Mouse (Mus musculus): ENCODE measurements around the gene Dcpp3. TPM values are rescaled to one million over a fixed set of nuclear protein-coding genes. Genes with fewer than 3 reads are reported as not detected.
A peak's percentile ranks its signal among the peaks of the same experiment; 100 is the strongest.
"Not testable (repeated sequence)": the region's sequence is repeated elsewhere in the genome, so short reads cannot be mapped to it uniquely, and the experiment has no call there.

Dcpp3 gene
- not detected in 2 replicates for polyA plus RNA-seq (2015; fragmentation: Nextera tagmentation; extraction: Ambion mirVana)

- 55% methylated on average over 4 of the region's 4 CpGs for WGBS
- ATAC-seq (ENCODE audit: insufficient read depth, low FRiP score), result not testable (repeated sequence)
Measured at GRCm38 (mm10) chr17:23917158-23917557, at the start of gene Dcpp3. Gene Dcpp3, plus strand, starts transcription at chr17:23917458.

GRCm38 (mm10) chr17:23867756-23868155 lies 49.5 kb upstream of the Dcpp3 start, which contains the start of gene Prss21:
Gene Prss21, plus strand, starts transcription at chr17:23868056.
- Histone ChIP-seq H3K27me3 (ENCODE audit: control insufficient read depth, insufficient read depth, low read length) (no peaks in the 10 kb centered on the region), H3K9ac (ENCODE audit: low read length) (no peak within 1 kb of the TSS), H3K36me3 (ENCODE audit: control insufficient read depth, insufficient read depth, low read length) (no peaks in the 10 kb centered on the region), H3K4me1 (ENCODE audit: control insufficient read depth, insufficient read depth, low read length) (no peaks in the 10 kb centered on the region), H3K4me2 (ENCODE audit: low read depth, low read length) (no peak within 1 kb of the TSS), H3K27ac (ENCODE audit: low read length) (no peak within 1 kb of the TSS), H3K9me3 (replicated peaks; ENCODE audit: control insufficient read depth, low read length) (0 out of 2 replicates have a peak, but pooled peaks cover 4% of the 10 kb centered on the region), H3K4me3 (replicated peaks; ENCODE audit: low read length) (no peak within 1 kb of the TSS)
- no peak for ATAC-seq (ENCODE audit: insufficient read depth, low FRiP score)
- WGBS, result 82% methylated on average over 15 of the region's 15 CpGs

More at GRCm38 (mm10) chr17:23917158-23917557, at the start of gene Dcpp3:
- not testable (repeated sequence) for H3K9me3 ChIP-seq (replicated peaks; ENCODE audit: control insufficient read depth, low read length); H3K4me2 ChIP-seq (ENCODE audit: low read depth, low read length); H3K4me1 ChIP-seq (ENCODE audit: control insufficient read depth, insufficient read depth, low read length); H3K36me3 ChIP-seq (ENCODE audit: control insufficient read depth, insufficient read depth, low read length); H3K4me3 ChIP-seq (replicated peaks; ENCODE audit: low read length); H3K27ac ChIP-seq (ENCODE audit: low read length); H3K27me3 ChIP-seq (ENCODE audit: control insufficient read depth, insufficient read depth, low read length); H3K9ac ChIP-seq (ENCODE audit: low read length)

GRCm38 (mm10) chr17:23868513-23868912 lies 48.7 kb upstream of the Dcpp3 start:
- no peak overlapping the region for H3K4me2 ChIP-seq (ENCODE audit: low read depth, low read length)
- H3K4me3 ChIP-seq (replicated peaks; ENCODE audit: low read length), result no peak overlapping the region
- no peak for ATAC-seq (ENCODE audit: insufficient read depth, low FRiP score)
- no peak overlapping the region for H3K27ac ChIP-seq (ENCODE audit: low read length)
- no peaks in the 10 kb centered on the region for H3K27me3 ChIP-seq (ENCODE audit: control insufficient read depth, insufficient read depth, low read length)
- 0 out of 2 replicates have a peak, but pooled peaks cover 4% of the 10 kb centered on the region for H3K9me3 ChIP-seq (replicated peaks; ENCODE audit: control insufficient read depth, low read length)
- H3K4me1 ChIP-seq (ENCODE audit: control insufficient read depth, insufficient read depth, low read length), result no peaks in the 10 kb centered on the region
- 82% methylated on average over 11 of the region's 11 CpGs for WGBS
- H3K36me3 ChIP-seq (ENCODE audit: control insufficient read depth, insufficient read depth, low read length), result no peaks in the 10 kb centered on the region
- H3K9ac ChIP-seq (ENCODE audit: low read length), result no peak overlapping the region

- H3K27me3 ChIP-seq (ENCODE audit: control insufficient read depth, insufficient read depth, low read length), result no peaks in the 10 kb centered on the region
- no peak overlapping the region for H3K9ac ChIP-seq (ENCODE audit: low read length)
- ATAC-seq (ENCODE audit: insufficient read depth, low FRiP score), result no peak
- no peaks in the 10 kb centered on the region for H3K9me3 ChIP-seq (replicated peaks; ENCODE audit: control insufficient read depth, low read length)
- H3K4me1 ChIP-seq (ENCODE audit: control insufficient read depth, insufficient read depth, low read length), result no peaks in the 10 kb centered on the region
- H3K4me2 ChIP-seq (ENCODE audit: low read depth, low read length), result no peak overlapping the region
- WGBS, result 40% methylated on average over 8 of the region's 8 CpGs
- no peak overlapping the region for H3K27ac ChIP-seq (ENCODE audit: low read length)
- no peaks in the 10 kb centered on the region for H3K36me3 ChIP-seq (ENCODE audit: control insufficient read depth, insufficient read depth, low read length)
- H3K4me3 ChIP-seq (replicated peaks; ENCODE audit: low read length), result no peak overlapping the region
Measured at GRCm38 (mm10) chr17:23873884-23874856, 43.1 kb upstream of the Dcpp3 start.

DNA sequence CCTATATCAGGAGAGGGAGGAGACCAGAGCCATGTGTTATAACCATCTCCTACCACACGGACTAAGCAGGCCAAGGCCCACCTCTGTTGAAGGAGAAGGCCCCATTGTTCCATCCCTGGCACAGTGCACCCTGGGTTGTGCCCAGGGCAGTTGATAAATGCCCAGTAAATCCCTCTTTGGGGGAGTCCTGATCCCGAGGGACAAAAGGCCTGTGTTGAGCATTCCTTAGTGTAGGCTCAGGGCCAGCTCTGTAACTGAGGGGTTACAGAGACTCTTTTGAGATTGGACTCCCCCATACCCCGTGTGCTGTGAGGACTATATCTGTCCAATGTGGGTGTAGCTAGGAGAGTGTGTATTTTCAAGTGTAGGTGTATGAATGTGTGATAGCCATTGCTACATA lies 40.5 kb upstream of the Dcpp3 start:
- Histone ChIP-seq H3K36me3 (ENCODE audit: control insufficient read depth, insufficient read depth, low read length) (no peaks in the 10 kb centered on the region), H3K9me3 (replicated peaks; ENCODE audit: control insufficient read depth, low read length) (no peaks in the 10 kb centered on the region), H3K4me1 (ENCODE audit: control insufficient read depth, insufficient read depth, low read length) (no peaks in the 10 kb centered on the region), H3K27ac (ENCODE audit: low read length) (no peak overlapping the region), H3K4me2 (ENCODE audit: low read depth, low read length) (no peak overlapping the region), H3K9ac (ENCODE audit: low read length) (no peak overlapping the region), H3K4me3 (replicated peaks; ENCODE audit: low read length) (no peak overlapping the region), H3K27me3 (ENCODE audit: control insufficient read depth, insufficient read depth, low read length) (no peaks in the 10 kb centered on the region)
- 54% methylated on average over 3 of the region's 3 CpGs for WGBS
- peak; percentile 68; the same call in 1 of the 2 replicates for ATAC-seq (ENCODE audit: insufficient read depth, low FRiP score)

DNA sequence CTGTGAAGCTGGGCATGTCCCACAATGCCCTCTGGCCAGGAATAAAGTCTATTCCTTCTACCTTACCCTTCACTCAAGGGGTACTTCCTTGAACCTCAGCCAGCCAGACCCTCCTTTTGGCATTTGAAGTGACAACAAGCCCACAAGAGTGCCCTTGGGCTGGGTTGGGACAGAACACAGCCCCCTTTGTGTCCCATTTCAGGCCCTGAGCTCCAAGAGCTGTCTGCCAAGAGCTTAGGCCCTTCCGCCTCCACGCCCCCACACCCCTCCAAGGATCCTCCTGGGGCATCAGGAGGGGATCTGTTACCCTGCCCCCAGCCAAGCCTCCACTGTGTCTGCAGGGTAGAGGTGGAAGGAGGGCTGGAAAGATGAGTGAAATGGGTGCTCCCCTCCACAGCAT lies 40.1 kb upstream of the Dcpp3 start:
- no peaks in the 10 kb centered on the region for H3K9me3 ChIP-seq (replicated peaks; ENCODE audit: control insufficient read depth, low read length)
- H3K9ac ChIP-seq (ENCODE audit: low read length), result no peak overlapping the region
- H3K27me3 ChIP-seq (ENCODE audit: control insufficient read depth, insufficient read depth, low read length), result no peaks in the 10 kb centered on the region
- H3K27ac ChIP-seq (ENCODE audit: low read length), result no peak overlapping the region
- no peaks in the 10 kb centered on the region for H3K36me3 ChIP-seq (ENCODE audit: control insufficient read depth, insufficient read depth, low read length)
- 86% methylated on average over 2 of the region's 2 CpGs for WGBS
- H3K4me2 ChIP-seq (ENCODE audit: low read depth, low read length), result no peak overlapping the region
- H3K4me1 ChIP-seq (ENCODE audit: control insufficient read depth, insufficient read depth, low read length), result no peaks in the 10 kb centered on the region
- ATAC-seq (ENCODE audit: insufficient read depth, low FRiP score), result peak; percentile 42; the same call in 1 of the 2 replicates
- no peak overlapping the region for H3K4me3 ChIP-seq (replicated peaks; ENCODE audit: low read length)

DNA sequence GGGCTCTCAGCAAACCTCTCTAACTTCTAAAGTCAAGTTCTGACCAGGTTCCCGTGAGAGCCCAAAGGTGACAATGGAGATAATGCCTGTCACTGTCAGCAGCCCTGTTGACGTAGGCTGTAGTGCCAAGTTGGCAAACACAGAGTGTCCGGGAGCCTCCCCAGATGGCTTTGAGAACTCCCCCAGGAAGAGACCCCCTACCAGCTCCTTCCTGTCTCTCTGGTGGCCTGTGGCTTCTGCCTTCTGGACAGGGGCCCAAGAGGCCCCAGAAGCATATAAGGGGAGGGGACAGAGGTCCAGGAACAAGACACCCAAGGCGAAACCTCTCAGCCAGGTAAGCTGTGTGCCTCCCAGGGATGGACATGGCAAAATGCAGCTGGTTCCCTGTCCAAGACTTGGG lies 36.7 kb upstream of the Dcpp3 start, which contains the start of the genes Dcpp1 and Dcpp2:
TSS of gene Dcpp1 (plus strand) at position 301 of the 400 bp plus-strand sequence.
TSS of gene Dcpp2 (plus strand) at position 305 of the 400 bp plus-strand sequence.
- 61% methylated on average over 4 of the region's 4 CpGs for WGBS

DNA sequence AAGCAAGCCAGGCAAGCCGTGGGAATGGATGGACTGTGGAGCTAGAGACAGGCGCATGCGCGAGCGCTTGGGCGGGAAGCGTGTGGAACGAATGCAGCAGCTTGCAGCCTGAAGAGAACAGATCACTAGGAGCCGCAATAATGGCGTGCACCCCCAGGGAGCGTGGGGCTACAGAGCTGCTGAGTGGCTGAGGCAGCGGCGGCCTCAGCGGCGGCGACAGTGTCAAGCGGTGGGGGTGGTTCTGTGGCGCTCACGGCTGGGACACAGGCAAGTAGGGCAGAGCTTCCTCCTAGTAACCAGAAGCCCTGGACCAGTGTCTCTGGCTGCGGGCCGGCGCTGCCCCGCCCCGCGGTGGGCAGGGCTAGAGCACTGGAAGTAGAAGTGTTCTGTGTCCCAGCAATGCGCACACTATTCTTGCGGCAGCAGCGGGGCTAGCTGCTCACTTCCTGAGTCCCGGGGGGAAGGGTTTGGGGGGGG lies 7.3 kb downstream of the Dcpp3 start:
- ATAC-seq (ENCODE audit: insufficient read depth, low FRiP score), result peak; percentile 98
- Histone ChIP-seq H3K27me3 (ENCODE audit: control insufficient read depth, insufficient read depth, low read length) (no peaks in the 10 kb centered on the region), H3K4me2 (ENCODE audit: low read depth, low read length) (peak overlapping the region; percentile 85), H3K36me3 (ENCODE audit: control insufficient read depth, insufficient read depth, low read length) (no peaks in the 10 kb centered on the region), H3K9ac (ENCODE audit: low read length) (peak overlapping the region; percentile 84), H3K4me1 (ENCODE audit: control insufficient read depth, insufficient read depth, low read length) (peaks cover 6% of the 10 kb centered on the region; the same call in 1 of the 2 replicates), H3K27ac (ENCODE audit: low read length) (peak overlapping the region; percentile 100), H3K9me3 (replicated peaks; ENCODE audit: control insufficient read depth, low read length) (no peaks in the 10 kb centered on the region), H3K4me3 (replicated peaks; ENCODE audit: low read length) (peak overlapping the region; percentile 54)
- WGBS, result under 1% methylated on average over 27 of the region's 29 CpGs

More for the DNA sequence above, 36.7 kb upstream of the Dcpp3 start, which contains the start of the genes Dcpp1 and Dcpp2:
- not testable (repeated sequence) for H3K4me1 ChIP-seq (ENCODE audit: control insufficient read depth, insufficient read depth, low read length); ATAC-seq (ENCODE audit: insufficient read depth, low FRiP score); H3K36me3 ChIP-seq (ENCODE audit: control insufficient read depth, insufficient read depth, low read length); H3K9me3 ChIP-seq (replicated peaks; ENCODE audit: control insufficient read depth, low read length); H3K27me3 ChIP-seq (ENCODE audit: control insufficient read depth, insufficient read depth, low read length); H3K4me3 ChIP-seq (replicated peaks; ENCODE audit: low read length); H3K9ac ChIP-seq (ENCODE audit: low read length); H3K4me2 ChIP-seq (ENCODE audit: low read depth, low read length); H3K27ac ChIP-seq (ENCODE audit: low read length)

DNA sequence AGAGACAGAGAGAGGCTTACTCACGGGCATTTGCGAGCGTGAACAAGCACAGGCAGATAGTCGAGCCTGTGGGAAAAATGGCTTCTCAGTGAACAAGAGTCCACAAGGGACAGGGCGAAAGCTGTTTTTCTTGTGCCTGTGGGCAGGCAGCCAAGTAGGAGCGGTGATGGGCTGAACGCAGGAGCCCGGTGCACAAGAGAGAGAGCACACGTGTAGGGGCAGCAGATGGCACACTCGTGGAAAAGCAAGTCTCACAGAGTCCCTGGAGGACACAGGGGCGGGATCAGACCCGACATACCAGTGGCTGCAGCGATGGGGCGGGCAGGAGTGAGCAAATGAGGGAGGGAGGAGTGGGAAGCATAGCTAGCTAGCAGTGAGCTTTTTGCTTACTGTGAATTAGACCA lies 7.8 kb downstream of the Dcpp3 start:
- Histone ChIP-seq H3K4me3 (replicated peaks; ENCODE audit: low read length) (peak overlapping the region; percentile 54), H3K36me3 (ENCODE audit: control insufficient read depth, insufficient read depth, low read length) (no peaks in the 10 kb centered on the region), H3K9ac (ENCODE audit: low read length) (peak overlapping the region; percentile 84), H3K27me3 (ENCODE audit: control insufficient read depth, insufficient read depth, low read length) (no peaks in the 10 kb centered on the region), H3K9me3 (replicated peaks; ENCODE audit: control insufficient read depth, low read length) (no peaks in the 10 kb centered on the region), H3K4me1 (ENCODE audit: control insufficient read depth, insufficient read depth, low read length) (peaks cover 6% of the 10 kb centered on the region; the same call in 1 of the 2 replicates), H3K4me2 (ENCODE audit: low read depth, low read length) (peak overlapping the region; percentile 85), H3K27ac (ENCODE audit: low read length) (peak overlapping the region; percentile 100)
- ATAC-seq (ENCODE audit: insufficient read depth, low FRiP score), result peak; percentile 82
- WGBS, result under 1% methylated on average over 14 of the region's 14 CpGs

All from stomach, embryonic 16.5 days (tissue).